Mouse (Mus musculus): ENCODE measurements around the gene Mpig6b.

DNA sequence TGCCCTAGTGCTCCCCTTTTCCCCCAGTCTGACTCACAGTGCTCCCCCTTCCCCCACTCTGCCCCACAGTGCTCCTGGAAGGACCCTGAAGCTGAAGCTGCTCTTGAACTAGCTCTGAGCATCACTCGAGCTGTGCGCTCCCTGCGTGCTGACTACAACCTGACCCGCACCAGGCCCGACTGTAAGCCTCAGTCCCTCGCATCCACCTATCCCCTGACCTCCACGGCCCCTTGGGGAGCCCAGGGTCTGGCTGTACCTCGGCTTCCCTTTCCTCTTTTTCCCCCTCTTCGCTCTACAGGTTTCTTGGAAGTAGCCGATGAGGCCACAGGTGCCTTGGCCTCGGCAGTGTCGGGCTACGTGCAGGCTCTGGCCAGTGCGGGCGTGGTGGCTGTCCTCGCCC, 50.7 kb downstream of the Mpig6b start:
- TF ChIP-seq E2F4 (IDR thresholded peaks at IDR 0.05; ENCODE audit: insufficient read depth) (no peak), POLR2A (IDR thresholded peaks at IDR 0.05; ENCODE audit: insufficient read length, low read depth) (no peak), TCF3 (IDR thresholded peaks at IDR 0.05; ENCODE audit: insufficient read length, low read depth) (no peak), USF1 (IDR thresholded peaks at IDR 0.05; ENCODE audit: low read depth) (no peak), POLR2AphosphoS2 (IDR thresholded peaks at IDR 0.05; ENCODE audit: insufficient read length, low read depth) (no peak), MAX (IDR thresholded peaks at IDR 0.05; ENCODE audit: low read depth) (no peak), TCF12 (IDR thresholded peaks at IDR 0.05; ENCODE audit: insufficient read depth, poor library complexity, severe bottlenecking) (no peak), MYOG (IDR thresholded peaks at IDR 0.05; ENCODE audit: control insufficient read depth in 1 of 3, insufficient read depth in 1 of 3, insufficient read length in 2 of 3, low read depth in 2 of 3) (no peak), MYOD1 (IDR thresholded peaks at IDR 0.05; ENCODE audit: control insufficient read depth in 1 of 3, insufficient read length in 2 of 3, low read depth in 2 of 3) (no peak), CEBPB (IDR thresholded peaks at IDR 0.05; ENCODE audit: insufficient read depth, poor library complexity, severe bottlenecking) (no peak), SRF (IDR thresholded peaks at IDR 0.05; ENCODE audit: control insufficient read depth, insufficient read length, low read depth) (no peak), REST (IDR thresholded peaks at IDR 0.05; ENCODE audit: insufficient read depth, insufficient read length) (no peak)
